Mouse (Mus musculus): ENCODE results near the gene Atg5.
A peak's percentile ranks its signal among the peaks of the same experiment; 100 is the strongest.
"Not testable (repeated sequence)": the region's sequence is repeated elsewhere in the genome, so short reads cannot be mapped to it uniquely, and the experiment has no call there.

The Atg5 gene

DNA sequence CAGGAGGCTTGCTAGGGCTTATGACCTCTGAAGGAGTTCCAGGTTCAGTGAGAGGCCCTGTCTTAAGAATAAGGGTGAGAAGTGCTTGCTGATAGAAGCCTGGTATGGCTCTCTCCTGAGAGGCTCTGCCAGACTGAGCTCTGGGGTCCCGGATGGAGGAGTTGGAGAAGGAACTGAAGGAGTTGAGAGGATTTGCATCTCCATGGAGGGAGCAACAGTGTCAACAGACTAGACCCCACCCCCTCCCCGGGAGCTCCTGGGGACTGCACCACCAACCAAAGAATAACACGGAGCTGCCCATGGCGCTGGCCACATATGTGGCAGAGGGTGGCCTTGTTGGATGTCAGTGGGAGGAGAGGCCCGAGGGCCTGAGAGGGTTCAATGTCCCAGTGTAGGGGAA is 47.1 kb downstream of the Atg5 start:
- DNase-seq (ENCODE audit: low spot score in 2 of 2) = no peak

- peak in 1 of 2 experiments; percentile 8 for DNase-seq (ENCODE audit: low spot score in 2 of 2)
Measured at GRCm38 (mm10) chr10:44316280-44317270, 48.4 kb downstream of the Atg5 start.

DNA sequence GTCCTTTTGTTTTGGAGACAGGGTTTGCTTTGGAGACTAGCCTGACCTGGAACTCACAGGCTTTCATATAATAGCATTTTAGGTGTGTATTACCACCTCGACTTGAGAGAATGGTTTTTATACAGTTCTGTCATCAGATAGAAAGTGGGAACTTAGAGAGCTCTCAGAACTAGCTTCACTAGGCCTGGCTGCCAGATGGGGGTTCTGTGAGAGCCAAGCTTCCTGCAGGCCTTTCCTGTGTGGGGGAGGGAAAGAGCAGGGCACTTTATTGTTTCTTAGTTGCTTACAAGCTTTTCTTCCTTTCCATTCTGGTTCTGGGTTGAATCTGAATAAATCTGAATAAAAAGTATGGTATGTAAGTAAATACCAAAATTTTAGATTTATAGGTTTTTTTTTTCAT is 54.0 kb downstream of the Atg5 start:
- no peak for DNase-seq (ENCODE audit: low spot score in 2 of 2)

DNA sequence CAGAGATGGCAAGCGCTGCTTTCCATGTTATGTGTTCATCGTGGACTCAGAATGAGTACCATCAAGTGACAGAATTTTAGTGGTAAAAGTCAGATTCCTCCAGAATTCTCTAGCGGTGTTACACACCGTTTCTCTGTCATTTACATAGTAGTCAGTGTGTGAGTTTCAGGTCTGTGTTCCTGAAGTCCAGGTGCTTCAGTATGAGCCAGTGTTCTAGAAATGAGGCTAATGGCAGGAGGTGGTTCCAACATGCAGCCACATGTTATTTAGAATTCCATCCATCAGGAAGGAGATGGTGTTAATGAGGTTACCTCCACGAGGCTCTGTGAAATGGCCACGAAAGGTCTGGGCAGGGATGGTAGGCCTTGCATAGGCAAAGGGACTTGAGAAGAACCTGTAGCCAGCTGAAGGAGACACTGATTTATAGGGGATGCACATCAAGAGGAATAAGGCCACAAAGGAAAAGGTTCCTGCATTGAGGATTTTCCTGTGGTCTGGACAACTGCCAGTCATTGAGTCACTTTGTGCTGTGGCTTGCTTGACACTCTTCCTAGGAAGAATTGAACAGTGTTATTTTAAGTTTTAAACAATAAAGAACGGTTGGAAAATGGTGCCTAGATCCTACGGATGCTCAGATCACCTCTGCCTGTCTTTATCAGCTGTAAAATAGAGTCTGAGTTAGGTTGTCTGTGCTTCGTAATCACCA is 55.1 kb downstream of the Atg5 start:
- no peak for DNase-seq (ENCODE audit: low spot score in 2 of 2)

DNA sequence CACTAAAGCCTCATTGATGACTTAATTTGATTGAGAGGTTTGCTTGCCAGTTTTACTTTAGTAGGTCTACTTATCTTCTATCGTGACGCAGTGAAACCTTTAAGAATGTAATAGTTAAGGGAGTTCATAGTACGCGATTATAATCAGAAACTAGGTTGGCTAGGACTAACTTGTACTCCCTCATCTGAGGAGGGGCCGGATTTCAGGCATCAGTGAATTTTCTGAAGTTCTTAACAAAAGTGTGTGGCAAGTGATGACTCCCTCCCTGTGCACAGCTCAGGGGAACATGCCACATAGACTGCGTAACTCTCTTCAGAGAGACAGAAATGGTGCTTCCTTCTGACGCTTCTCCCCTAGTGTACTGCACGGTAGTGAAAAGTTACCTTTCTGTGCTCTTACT is 55.7 kb downstream of the Atg5 start:
- no peak for DNase-seq (ENCODE audit: low spot score in 2 of 2)

DNA sequence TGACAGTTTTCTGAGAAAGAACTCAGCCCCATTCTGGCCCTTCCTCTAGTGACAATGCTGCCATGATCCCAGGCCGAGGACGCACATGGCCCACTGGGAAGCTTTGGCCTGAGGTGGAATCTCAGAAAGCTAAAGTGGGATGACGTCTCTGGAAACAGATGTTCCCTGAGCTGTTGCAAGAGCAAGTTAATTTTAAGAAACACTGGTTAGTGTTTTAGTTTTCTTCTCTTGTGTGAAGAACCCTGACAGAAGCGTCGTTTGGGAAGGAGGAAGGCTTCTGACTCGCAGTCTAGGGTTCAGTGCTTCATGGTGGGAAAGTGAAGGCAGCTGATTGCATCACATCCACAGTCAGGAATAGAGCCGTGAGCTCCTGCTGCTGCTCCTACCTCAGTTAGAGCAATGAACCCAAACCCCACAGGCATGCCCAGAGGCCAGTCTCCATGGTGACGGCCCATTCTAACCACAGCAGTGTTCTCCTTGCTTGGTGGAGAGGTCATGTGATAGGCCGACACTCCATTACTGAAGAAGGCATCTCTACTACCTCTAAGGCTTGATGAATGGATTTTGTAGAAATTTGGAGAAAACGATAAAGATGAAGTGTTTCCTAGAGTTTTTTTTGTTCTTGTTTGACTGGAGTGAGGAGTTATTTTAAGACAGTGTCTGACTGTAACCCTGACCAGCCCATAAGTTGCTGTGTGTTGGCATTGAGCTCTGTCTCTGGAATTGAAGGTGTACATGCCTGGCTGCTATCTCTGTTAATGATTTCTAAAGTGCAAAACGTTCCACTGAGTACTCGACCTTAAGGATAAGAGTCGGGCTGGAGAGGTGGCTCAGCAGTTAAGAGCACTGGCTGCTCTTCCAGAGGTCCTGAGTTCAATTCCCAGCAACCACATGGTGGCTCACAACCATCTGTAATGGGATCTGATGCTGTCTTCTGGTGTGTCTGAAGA is 57.7 kb downstream of the Atg5 start:
- DNase-seq (ENCODE audit: low spot score in 2 of 2) = no peak

DNA sequence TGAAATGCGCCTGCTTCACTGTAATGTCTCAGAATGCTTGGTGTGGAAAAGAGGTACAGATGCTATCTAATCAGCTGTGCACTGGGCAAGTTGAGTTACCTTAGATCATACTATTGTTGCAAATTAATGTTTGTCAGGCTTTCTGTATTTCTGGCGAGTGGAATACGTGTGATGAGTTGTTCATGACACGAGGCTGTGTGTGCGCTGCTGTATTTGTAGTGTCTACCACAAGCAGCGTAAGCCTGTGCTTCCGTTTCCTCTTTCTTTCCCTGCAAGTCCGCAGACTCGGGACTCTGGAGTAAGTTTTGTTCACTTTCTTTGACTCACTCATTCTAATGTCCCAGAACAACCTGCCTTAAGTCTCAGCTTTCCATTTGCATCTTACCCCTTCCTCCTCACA is 58.9 kb downstream of the Atg5 start:
- no peak for DNase-seq (ENCODE audit: low spot score in 2 of 2)

GRCm38 (mm10) chr10:44328347-44328746 is 60.2 kb downstream of the Atg5 start:
- DNase-seq (ENCODE audit: low spot score in 2 of 2) = peak; percentile 19 to 22

GRCm38 (mm10) chr10:44330717-44331116 is 62.6 kb downstream of the Atg5 start:
- DNase-seq (ENCODE audit: low spot score in 2 of 2) = no peak

- DNase-seq (ENCODE audit: low spot score in 2 of 2) = no peak
Measured at GRCm38 (mm10) chr10:44331469-44331868, 63.3 kb downstream of the Atg5 start.

GRCm38 (mm10) chr10:44332656-44333055 is 64.5 kb downstream of the Atg5 start:
- DNase-seq (ENCODE audit: low spot score in 2 of 2) = not testable (repeated sequence)

DNA sequence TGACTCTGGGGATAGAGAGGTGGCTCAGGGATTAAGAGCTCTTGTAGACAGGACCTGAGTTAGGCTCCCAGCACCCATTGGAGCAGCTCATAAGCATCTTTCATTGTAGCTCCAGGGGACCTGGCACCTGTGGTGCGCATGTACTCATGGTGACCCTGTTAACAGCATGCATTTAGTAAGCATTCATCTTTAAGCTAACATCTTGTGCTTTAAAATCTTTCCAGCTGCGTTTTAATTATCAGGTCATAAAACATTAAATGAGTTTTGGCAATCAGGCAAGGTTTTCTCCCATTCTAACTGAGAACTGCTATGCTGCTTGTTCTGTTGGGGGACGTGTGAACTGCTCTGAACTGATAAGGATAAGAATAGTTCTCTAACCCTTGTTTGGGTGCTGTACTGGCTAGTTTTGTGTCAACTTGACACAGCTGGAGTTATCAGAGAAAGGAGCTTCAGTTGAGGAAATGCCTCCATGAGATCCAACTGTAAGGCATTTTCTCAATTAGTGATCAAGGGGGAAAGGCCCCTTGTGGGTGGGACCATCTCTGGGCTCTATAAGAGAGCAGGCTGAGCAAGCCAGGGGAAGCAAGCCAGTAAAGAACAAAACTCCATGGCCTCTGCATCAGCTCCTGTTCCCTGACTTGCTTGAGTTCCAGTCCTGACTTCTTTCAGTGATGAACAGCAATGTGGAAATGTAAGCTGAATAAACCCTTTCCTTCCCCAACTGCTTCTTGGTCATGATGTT is 68.7 kb downstream of the Atg5 start:
- not testable (repeated sequence) for DNase-seq (ENCODE audit: low spot score in 2 of 2)

DNA sequence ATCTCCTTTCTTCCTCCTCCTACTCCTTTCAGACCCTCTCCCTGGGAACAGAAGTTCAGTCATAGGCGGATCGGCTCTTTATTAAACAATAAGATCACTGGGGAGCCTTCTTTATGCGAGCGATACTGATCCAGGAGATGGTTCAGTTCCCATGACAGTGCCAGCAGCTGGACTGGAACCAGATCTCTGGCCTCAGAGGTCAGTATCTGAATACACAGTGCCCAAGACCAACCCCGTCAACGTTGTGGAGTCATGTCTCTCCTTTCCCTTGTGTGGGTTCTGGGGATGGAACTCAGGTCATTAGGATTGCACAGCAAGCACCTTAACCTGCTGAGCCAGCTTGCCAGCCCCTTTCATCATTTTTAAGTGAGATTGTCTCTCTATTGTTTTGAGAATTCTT is 70.4 kb downstream of the Atg5 start:
- DNase-seq (ENCODE audit: low spot score in 2 of 2) = no peak

GRCm38 (mm10) chr10:44339326-44339725 is 71.2 kb downstream of the Atg5 start:
- no peak for DNase-seq (ENCODE audit: low spot score in 2 of 2)

- no peak for DNase-seq (ENCODE audit: low spot score in 2 of 2)
Measured at GRCm38 (mm10) chr10:44340928-44341327, 72.8 kb downstream of the Atg5 start.

DNA sequence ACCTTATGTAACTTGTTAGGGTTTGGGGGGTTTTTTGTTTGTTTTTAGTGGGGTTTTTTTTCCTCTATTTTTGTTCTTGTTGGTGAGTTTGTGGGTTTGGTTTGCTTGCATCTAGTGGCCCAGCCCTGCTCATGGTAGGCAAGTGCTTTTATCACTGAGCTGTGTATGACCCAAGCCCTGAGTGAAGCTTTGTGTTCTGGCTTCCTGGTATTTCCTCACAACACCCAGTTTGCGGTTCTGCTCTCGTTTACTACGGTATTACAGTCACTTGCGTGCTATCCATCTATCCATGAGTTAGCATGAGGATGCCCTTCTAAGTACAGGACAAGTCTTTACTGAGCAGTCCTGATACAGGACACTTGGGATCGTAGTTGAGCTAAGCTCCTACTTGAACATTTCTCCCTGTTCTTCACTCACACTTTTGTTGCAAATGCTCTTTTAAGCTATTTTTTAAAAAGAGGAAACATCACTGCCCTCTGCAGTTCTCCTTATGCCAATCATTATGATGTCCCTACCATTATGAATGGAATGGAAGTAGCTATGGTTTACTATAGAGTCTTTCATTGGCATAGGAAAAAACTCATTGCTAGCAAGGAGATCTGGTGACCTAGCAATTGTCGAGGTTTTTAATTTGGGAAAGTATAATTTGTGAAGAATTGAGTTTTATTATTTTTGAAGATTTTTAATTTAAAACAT is 73.8 kb downstream of the Atg5 start:
- no peak for DNase-seq (ENCODE audit: low spot score in 2 of 2)

DNA sequence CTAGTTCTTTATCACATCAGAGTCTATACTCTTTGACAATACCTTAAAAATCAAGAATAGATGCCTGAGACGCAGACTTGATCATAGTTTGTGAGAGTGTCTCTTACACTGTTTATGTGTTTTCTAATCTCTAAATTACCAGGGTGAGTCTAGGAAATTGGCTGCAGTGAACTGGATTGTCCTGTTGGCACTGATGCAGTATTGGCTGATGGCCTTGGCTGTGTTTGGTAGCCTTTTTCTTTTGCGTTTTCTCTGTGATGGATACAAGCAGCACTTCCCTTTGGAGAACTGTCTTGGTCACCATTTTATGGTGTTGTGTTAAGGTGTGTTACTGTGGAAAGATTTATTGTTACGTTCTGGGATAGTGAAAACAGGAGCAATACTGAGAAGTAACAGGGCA is 75.2 kb downstream of the Atg5 start:
- no peak for DNase-seq (ENCODE audit: low spot score in 2 of 2)

GRCm38 (mm10) chr10:44347549-44348172 is 79.5 kb downstream of the Atg5 start:
- no peak for DNase-seq (ENCODE audit: low spot score in 2 of 2)

- no peak for DNase-seq (ENCODE audit: low spot score in 2 of 2)
Measured at GRCm38 (mm10) chr10:44348474-44349415, 80.6 kb downstream of the Atg5 start.

All from right cerebral cortex, postnatal 36 days (tissue).